Mouse (Mus musculus) megakaryocyte, embryonic 14.5 days (primary cell): ENCODE results near the gene Tmem177. TPM values are rescaled to one million over a fixed set of nuclear protein-coding genes. Genes with fewer than 3 reads are reported as not detected.

ENCODE experiments used
- H3K27me3 ChIP-seq: replicated peaks from 2 replicates; pipeline ENCODE3; 2012; ENCODE audit warnings: inconsistent platforms
- H3K36me3 ChIP-seq: replicated peaks from 2 replicates; pipeline ENCODE3; 2012; ENCODE audit warnings: low read length, inconsistent platforms, mixed read lengths
- H3K4me1 ChIP-seq: 2 replicates; pipeline ENCODE4 v1.6.1; 2012; ENCODE audit warnings: inconsistent platforms
- H3K4me3 ChIP-seq: replicated peaks from 2 replicates; pipeline ENCODE3; 2012; ENCODE audit warnings: moderate library complexity, mild to moderate bottlenecking, inconsistent platforms
- H3K9me3 ChIP-seq: 2 replicates; pipeline ENCODE4 v1.6.1; 2012; ENCODE audit warnings: inconsistent platforms
- FLI1 ChIP-seq: IDR thresholded peaks from 2 replicates; pipeline ENCODE4 v1.6.1; 2012; ENCODE audit warnings: low read length, inconsistent platforms, mixed read lengths
- GATA1 ChIP-seq: IDR thresholded peaks from 3 replicates; pipeline ENCODE4 v1.6.1; 2012; ENCODE audit warnings: mixed read lengths, low read length, inconsistent platforms, borderline replicate concordance
- polyA plus RNA-seq: library from polyadenylated mRNA; stranded (reverse); fragments of >175 nt; gene quantifications from 2 replicates; pipeline ENCODE4 v1.2.3, GENCODE M21; 2012; ENCODE audit warnings: low replicate concordance; ENCODE audit not compliant: insufficient read depth

Tmem177 gene
- polyA plus RNA-seq, 1 experiment = 0.02 TPM

DNA sequence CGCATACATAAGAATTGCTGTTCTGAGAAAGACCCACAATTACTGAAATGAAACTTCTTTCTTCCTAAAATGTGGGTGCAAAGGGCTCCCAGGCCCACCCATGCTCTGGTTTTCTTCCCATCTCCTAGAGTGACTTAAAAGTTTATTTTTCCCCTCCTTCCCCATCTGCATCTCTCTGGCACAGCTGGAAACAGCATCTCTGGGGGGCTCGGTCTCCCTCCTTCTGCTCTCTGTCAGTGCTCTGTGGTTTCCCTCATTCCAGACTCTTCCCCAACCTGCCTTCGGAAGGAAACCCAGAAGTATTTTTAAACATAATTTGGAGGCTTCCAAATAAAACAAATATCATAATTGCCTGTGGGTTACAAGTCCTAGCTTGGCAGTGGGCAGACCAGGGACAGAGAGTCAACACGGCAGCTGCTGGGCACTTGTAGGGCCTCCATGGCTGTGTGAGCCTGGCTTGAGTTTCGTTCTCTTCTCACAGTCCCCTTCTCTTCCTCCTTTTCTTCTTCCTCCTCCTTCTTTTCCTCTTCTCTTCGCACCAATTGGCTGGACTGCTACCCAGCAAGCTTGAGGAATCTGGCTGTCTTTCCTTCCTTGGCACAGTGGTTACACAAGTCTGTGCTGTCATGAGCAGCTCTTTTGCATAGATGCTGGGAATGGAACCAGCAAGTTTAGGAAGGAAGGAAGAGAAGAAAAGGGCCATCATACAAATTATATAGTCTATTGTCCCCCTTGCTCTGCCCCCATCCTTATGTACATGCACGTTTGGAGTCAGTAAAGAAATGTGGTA lies 49.3 kb downstream of the Tmem177 start:
- peaks cover 12% of the 10 kb centered on the region for H3K4me1 ChIP-seq
- no peak overlapping the region for H3K4me3 ChIP-seq
- TF ChIP-seq FLI1 = no peak
- no peak for TF ChIP-seq GATA1
- peaks cover 2% of the 10 kb centered on the region for H3K27me3 ChIP-seq
- no peaks in the 10 kb centered on the region for H3K36me3 ChIP-seq
- no peaks in the 10 kb centered on the region for H3K9me3 ChIP-seq

DNA sequence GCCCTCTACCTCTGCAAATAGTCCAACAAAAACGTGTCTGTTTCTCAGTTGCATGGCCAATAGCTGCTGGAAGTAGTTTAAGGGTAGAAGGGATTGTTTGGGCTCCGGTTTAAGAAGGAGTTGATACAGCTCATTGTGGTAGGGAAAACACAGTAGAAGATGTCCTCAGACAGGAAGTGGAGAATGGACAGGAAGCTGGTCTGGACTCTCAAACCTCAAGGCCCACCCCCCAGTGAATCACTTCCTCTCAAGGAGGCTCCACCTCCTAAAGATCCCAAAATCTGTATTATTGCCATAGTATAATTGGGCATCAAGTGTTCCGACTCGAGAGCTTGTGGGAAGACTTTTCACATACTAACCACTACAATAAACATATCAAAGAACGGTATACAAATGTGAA lies 53.4 kb downstream of the Tmem177 start:
- TF ChIP-seq FLI1 (no peak), GATA1 (no peak)

More for the DNA sequence above, 53.4 kb downstream of the Tmem177 start:
- Histone ChIP-seq H3K27me3 (no peaks in the 10 kb centered on the region), H3K36me3 (no peaks in the 10 kb centered on the region), H3K4me1 (peaks cover 12% of the 10 kb centered on the region), H3K9me3 (peaks cover 16% of the 10 kb centered on the region), H3K4me3 (no peak overlapping the region)

Other genes with a start within 250 kb of the Tmem177 start
- 1.6 and 1.9 TPM in 2 replicates for gene Ptpn4, start 75.6 kb downstream of the Tmem177 start, polyA plus RNA-seq
- not detected in 2 replicates for gene Cfap221, start 84.0 kb upstream of the Tmem177 start, polyA plus RNA-seq
- not detected in 2 replicates for gene Sctr, start 93.7 kb upstream of the Tmem177 start, polyA plus RNA-seq
- gene Tmem37, start 160.9 kb upstream of the Tmem177 start, polyA plus RNA-seq = 4.5 and 4.6 TPM in 2 replicates
- 21.0 TPM in 1 of 2 replicates, not detected in the other for gene Dbi, start 207.9 kb upstream of the Tmem177 start, polyA plus RNA-seq
- 2.6 TPM in 1 of 2 replicates, not detected in the other for gene 3110009E18Rik, start 208.0 kb upstream of the Tmem177 start, polyA plus RNA-seq